Mouse (Mus musculus): ENCODE measurements around the gene Fuk. TPM values are rescaled to one million over a fixed set of nuclear protein-coding genes. Genes with fewer than 3 reads are reported as not detected.
"Not testable (repeated sequence)": the region's sequence is repeated elsewhere in the genome, so short reads cannot be mapped to it uniquely, and the experiment has no call there.

Fuk gene
- polyA plus RNA-seq, 1 experiment: 12.4 TPM

DNA sequence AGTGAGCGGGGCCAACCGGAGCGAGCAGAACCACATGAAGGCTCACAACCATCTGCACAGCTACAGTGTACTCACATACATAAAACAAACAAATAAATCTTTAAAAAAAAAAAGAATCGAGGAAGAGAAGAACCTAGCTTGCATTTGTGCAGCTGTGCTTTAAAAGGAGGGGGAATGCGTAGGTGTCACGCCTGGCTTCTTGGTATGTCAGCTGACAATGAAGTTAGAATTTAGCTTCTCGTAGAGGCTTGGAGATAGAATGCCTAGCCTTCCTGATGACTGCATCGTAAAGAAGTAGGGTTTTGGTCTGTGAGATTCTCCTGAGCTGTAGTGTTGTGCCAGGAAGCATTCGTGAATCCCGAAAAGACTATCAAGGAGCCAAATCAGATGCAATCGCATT is 15.7 kb upstream of the Fuk start:
- TF ChIP-seq POLR2A (IDR thresholded peaks at IDR 0.05; ENCODE audit: borderline replicate concordance, extremely low read depth, insufficient read depth, insufficient read length, poor library complexity, severe bottlenecking) (no peak), CTCF (IDR thresholded peaks at IDR 0.05; ENCODE audit: borderline replicate concordance, extremely low read depth, insufficient read depth, insufficient read length) (no peak)
- DNase-seq (ENCODE audit: low read depth): no peak

DNA sequence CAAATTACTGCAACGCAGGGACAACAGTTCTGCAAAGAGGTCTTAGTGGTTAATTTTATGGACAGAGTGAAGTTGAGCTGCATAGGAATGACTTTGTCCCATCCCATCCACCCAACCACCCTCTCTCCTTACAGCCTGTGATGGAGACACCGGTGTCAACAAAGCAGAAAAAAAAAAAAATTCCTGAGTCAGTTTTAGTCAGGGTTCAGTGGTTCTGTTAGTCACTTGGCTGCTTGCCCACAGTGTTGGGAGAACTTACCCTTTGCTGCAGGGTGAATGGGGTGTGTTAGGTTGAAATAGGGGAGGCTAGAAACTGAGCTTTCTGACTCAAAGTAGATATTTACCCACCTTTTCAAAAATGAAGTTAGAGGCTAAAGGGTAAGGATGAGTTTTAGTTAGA is 15.1 kb upstream of the Fuk start:
- peak; percentile 22 for DNase-seq (ENCODE audit: low read depth)
- TF ChIP-seq POLR2A (IDR thresholded peaks at IDR 0.05; ENCODE audit: borderline replicate concordance, extremely low read depth, insufficient read depth, insufficient read length, poor library complexity, severe bottlenecking): no peak
- TF ChIP-seq CTCF (IDR thresholded peaks at IDR 0.05; ENCODE audit: borderline replicate concordance, extremely low read depth, insufficient read depth, insufficient read length): no peak

DNA sequence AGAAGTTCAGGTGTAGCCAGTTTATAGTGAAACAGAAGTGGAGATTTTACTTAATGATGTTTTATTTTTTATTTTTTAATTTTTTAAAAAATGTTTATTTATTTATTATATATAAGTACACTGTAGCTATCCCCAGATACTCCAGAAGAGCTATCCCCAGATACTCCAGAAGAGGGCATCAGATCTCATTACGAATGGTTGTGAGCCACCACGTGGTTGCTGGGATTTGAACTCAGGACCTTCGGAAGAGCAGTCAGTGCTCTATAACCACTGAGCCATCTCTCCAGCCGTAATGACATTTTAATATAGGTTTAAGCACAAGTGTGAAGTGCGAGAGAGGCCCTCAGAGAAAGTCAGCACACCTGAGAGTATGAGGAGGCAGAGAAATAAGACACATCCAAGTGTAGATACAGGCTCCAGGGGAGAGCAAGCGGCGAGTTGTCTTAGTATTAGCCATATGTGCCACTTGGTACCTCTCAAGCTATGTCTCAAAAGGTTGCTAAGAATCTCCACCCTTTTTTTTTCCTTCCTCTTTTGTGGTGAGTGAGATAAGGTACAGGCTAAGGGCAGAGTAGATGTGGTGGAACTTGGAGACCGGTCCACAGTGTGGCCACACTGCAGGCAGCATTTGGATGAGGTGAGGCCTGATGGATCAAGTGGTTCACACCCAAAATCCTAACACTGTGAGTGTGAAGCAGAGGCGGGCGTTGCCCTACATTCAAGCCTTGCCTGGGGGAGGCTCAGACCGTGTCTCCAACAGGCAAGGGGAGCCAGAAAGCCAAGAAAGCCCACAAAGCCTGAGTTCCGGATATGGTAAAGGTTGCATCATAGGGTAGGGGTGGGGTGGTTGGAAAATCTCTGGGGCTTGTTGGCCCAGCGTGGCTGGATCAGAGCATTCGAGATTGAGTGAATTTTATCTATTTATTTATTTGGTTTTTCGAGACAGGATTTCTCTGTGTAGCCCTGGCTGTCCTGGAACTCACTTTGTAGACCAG is 9.6 kb upstream of the Fuk start:
- no peak for DNase-seq (ENCODE audit: low read depth)
- TF ChIP-seq POLR2A (IDR thresholded peaks at IDR 0.05; ENCODE audit: borderline replicate concordance, extremely low read depth, insufficient read depth, insufficient read length, poor library complexity, severe bottlenecking) (no peak), CTCF (IDR thresholded peaks at IDR 0.05; ENCODE audit: borderline replicate concordance, extremely low read depth, insufficient read depth, insufficient read length) (no peak)

DNA sequence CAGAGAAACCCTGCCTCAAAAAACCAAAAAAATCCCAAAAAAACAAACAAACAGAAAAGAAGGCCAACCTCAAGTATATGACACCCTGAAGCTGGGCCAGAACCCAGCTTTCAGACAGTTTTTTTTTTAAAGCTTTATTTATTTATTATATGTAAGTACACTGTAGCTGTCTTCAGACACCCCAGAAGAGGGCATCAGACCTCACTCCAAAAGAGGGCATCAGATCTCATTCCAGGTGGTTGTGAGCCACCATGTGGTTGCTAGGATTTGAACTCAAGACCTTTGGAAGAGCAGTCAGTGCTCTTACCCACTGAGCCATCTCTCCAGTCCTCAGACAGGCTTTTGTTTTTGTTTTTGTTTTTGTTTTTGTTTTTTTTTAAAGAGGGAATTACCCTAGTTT is 7.6 kb upstream of the Fuk start:
- not testable (repeated sequence) for DNase-seq (ENCODE audit: low read depth)

DNA sequence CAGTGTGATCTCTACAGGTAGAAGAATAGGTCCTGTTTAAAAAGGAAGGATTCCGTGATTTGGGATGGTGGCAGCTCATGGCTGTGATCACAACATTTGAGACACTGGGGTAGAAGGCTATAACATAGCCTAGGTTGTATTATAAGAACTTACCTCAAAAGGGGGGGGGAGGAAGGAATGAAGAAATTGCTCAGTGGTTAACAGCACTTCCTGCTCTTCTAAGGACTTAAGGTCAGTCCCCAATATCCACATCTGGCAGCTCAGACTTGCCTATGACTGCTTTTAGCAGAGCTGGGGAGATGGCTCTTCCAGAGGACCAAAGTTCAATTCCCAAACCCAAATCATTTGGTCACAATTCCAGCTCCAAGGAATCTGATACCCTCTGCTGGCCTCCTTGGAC is 4.4 kb upstream of the Fuk start:
- no peak for DNase-seq (ENCODE audit: low read depth)
- TF ChIP-seq CTCF (IDR thresholded peaks at IDR 0.05; ENCODE audit: borderline replicate concordance, extremely low read depth, insufficient read depth, insufficient read length): no peak

DNA sequence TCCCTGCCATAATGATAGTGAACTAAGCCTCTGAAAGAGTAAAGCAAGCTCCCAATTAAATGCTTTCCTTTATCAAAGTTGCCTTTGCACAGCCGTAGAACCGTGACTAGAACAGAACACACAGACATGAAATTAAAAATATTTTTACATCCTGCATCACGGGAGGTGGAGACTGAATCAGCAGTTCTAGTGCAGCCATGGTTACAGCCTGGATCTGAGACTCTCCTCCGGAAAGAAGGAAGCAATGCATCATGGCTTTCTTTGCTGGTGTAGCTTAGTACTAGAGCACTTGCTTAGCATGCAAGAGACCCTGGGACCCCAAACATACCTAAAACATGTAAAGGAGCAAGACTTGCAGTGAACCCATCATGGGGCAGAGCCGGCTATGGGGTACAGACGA is 3.1 kb upstream of the Fuk start:
- no peak for DNase-seq (ENCODE audit: low read depth)

DNA sequence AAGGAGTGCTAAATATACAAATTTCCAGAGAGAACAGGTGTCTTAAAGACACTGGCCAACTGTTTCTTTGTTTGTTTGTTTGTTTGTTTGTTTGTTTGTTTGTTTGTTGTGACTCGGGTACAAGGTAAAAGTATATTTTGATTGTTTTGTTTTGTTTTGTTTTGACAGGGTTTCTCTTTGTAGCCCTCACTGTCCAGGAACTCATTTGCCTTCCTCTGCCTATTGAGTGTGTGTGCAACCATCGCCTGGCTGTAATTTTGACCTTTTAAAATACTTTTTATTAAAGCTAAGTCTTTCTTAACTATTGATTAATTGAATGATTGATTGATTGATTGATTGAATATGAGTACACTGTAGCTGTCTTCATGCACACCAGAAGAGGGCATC is 284 bp upstream of the Fuk start:
- no peak for DNase-seq (ENCODE audit: low read depth)
- TF ChIP-seq CTCF (IDR thresholded peaks at IDR 0.05; ENCODE audit: borderline replicate concordance, extremely low read depth, insufficient read depth, insufficient read length) (no peak), POLR2A (IDR thresholded peaks at IDR 0.05; ENCODE audit: borderline replicate concordance, extremely low read depth, insufficient read depth, insufficient read length, poor library complexity, severe bottlenecking) (no peak)

More for the DNA sequence above, 3.1 kb upstream of the Fuk start:
- TF ChIP-seq CTCF (IDR thresholded peaks at IDR 0.05; ENCODE audit: borderline replicate concordance, extremely low read depth, insufficient read depth, insufficient read length) (no peak), POLR2A (IDR thresholded peaks at IDR 0.05; ENCODE audit: borderline replicate concordance, extremely low read depth, insufficient read depth, insufficient read length, poor library complexity, severe bottlenecking) (no peak)

DNA sequence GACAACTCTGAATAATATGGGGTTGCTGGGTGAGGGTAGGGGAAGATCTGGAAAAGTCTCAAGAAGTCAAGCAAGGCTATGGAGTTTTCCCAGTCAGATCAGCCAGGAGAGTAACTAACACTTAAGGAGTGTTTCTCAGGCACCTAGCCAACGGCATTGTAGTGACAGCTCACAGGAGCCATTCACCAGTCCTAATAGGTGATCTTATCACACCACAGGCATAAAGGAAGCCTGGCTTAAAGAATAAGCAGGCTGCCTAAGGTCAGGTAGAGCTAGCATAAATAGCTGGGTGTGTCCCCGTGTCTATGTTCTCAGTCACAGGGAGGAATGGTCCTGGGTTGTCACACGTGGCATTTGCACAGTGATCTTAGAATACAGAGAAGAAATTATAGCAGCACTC is 1.2 kb downstream of the Fuk start:
- TF ChIP-seq POLR2A (IDR thresholded peaks at IDR 0.05; ENCODE audit: borderline replicate concordance, extremely low read depth, insufficient read depth, insufficient read length, poor library complexity, severe bottlenecking) (no peak), CTCF (IDR thresholded peaks at IDR 0.05; ENCODE audit: borderline replicate concordance, extremely low read depth, insufficient read depth, insufficient read length) (no peak)
- no peak for DNase-seq (ENCODE audit: low read depth)

DNA sequence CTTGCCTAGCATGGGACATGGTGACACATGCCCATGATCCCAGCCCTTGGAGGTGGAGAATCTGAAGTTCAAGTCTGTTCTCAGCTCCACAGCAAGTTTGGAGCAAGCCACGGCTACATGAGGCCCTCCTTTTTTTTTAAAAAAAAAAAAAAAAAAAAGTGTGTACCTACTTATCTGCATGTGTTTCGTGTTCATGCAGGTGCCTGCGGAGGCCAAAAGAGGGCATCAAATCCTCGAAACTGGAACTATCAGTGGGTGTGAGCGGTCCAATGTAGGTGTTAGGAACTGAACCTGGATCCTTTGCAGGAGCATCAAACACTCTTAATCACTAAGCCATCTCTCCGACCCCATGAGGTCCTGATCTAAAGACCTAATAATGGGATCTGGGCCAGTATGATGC is 4.8 kb downstream of the Fuk start:
- TF ChIP-seq POLR2A (IDR thresholded peaks at IDR 0.05; ENCODE audit: borderline replicate concordance, extremely low read depth, insufficient read depth, insufficient read length, poor library complexity, severe bottlenecking) (no peak), CTCF (IDR thresholded peaks at IDR 0.05; ENCODE audit: borderline replicate concordance, extremely low read depth, insufficient read depth, insufficient read length) (no peak)
- DNase-seq (ENCODE audit: low read depth): no peak

DNA sequence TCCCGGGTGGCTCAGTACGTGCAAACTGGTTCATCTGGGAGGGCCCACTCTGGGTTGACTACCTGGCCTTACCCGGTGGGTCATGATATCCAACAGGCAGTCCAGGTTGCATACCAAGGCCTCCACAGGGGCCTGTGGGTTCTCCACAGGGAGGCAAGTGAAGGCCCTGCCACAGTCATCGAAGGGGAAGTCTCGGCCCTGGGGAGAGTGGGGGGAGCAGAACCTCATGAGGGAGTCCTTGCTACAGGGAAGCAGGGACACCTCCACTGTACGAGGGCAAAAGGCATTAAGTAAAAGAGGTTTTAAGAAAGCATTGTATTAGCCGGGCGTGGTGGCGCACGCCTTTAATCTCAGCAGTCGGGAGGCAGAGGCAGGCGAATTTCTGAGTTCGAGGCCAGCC is 6.5 kb downstream of the Fuk start:
- no peak for TF ChIP-seq POLR2A (IDR thresholded peaks at IDR 0.05; ENCODE audit: borderline replicate concordance, extremely low read depth, insufficient read depth, insufficient read length, poor library complexity, severe bottlenecking)
- TF ChIP-seq CTCF (IDR thresholded peaks at IDR 0.05; ENCODE audit: borderline replicate concordance, extremely low read depth, insufficient read depth, insufficient read length): no peak
- no peak for DNase-seq (ENCODE audit: low read depth)

DNA sequence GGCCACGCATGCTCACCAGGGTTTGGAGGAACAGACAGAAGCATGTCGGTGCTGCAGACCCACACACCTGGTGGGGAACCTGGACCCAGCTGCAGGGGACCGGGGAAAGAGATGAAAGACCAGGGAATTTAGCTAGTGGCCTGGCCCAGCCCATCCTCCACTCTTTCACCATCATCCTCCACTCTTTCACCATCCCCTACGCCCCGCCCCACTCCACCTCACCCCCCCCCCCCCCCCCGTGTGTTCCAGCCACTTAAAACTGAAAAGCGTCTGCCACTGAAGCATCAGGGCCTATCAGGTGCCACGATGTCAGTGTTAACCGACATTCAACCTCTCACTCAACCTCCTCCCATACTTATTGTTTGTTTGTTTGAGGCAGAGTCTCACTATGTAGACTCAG is 7.0 kb downstream of the Fuk start:
- DNase-seq (ENCODE audit: low read depth): no peak
- TF ChIP-seq CTCF (IDR thresholded peaks at IDR 0.05; ENCODE audit: borderline replicate concordance, extremely low read depth, insufficient read depth, insufficient read length) (no peak), POLR2A (IDR thresholded peaks at IDR 0.05; ENCODE audit: borderline replicate concordance, extremely low read depth, insufficient read depth, insufficient read length, poor library complexity, severe bottlenecking) (no peak)

DNA sequence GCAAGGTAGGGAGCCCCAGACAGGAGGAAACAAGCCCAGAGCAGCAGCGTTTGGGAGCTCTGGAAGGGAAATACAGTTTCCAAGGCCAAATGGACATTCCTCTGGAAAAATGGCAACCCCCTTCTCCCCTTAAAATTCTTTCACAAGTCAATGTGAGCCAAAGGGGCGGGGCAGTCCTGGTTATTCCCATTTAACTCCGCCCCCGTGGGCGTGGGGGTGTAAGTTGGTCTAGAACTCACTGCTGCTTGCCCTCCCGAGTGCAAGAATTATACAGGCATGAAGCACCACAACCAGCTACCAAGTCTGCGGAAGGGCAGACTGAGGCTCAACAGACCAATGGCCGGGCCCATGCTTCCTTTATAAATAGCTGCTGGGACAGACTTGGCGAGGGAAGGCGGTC is 7.4 kb downstream of the Fuk start:
- no peak for DNase-seq (ENCODE audit: low read depth)
- TF ChIP-seq CTCF (IDR thresholded peaks at IDR 0.05; ENCODE audit: borderline replicate concordance, extremely low read depth, insufficient read depth, insufficient read length) (no peak), POLR2A (IDR thresholded peaks at IDR 0.05; ENCODE audit: borderline replicate concordance, extremely low read depth, insufficient read depth, insufficient read length, poor library complexity, severe bottlenecking) (no peak)
